Mouse (Mus musculus): ENCODE results near the gene Galnt13.
"Not testable (repeated sequence)": the region's sequence is repeated elsewhere in the genome, so short reads cannot be mapped to it uniquely, and the experiment has no call there.

Gene Galnt13

GRCm38 (mm10) chr2:54915088-54915670 lies 479.1 kb downstream of the Galnt13 start:
- DNase-seq (ENCODE audit: low spot score in 2 of 2): no peak

DNA sequence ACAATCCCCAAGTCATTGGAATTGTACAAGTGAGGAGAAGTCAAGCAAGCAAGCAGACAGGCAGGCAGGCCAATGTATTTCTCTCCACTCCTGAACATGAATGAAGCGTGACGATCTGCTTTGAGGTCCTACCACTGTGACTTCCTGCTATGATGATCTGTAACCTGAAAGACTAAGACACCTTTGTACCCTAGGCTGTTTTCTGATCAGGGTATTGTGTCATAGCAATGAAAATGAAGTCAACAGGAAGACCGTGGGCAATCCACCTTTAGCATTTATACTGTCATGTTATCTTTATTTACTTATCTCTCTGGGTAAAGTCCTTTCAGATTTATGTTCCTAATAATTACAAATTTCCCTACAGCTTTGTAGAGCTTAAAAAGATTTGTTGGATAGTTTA lies 500.3 kb downstream of the Galnt13 start:
- no peak for DNase-seq (ENCODE audit: low spot score in 2 of 2)

DNA sequence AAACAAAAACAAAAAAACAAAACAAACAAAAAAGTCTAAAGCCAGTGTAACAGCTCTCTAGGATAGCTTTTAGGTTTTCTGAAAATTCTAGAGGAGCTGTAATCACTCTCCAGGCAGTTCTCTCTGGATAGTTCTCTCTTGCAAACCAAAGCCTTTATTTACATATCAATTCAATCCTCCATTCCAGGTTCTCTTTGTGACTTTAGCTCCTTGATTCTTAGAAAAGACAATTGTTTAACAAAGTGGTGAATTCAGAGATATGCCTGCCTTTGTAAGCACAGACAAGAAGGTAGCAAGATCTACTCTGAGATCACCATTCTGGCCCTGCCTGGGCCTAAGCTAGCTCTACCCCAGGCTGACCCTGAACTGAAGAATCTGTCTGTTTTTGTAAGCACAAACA lies 501.2 kb downstream of the Galnt13 start:
- DNase-seq (ENCODE audit: low spot score in 2 of 2): no peak

DNA sequence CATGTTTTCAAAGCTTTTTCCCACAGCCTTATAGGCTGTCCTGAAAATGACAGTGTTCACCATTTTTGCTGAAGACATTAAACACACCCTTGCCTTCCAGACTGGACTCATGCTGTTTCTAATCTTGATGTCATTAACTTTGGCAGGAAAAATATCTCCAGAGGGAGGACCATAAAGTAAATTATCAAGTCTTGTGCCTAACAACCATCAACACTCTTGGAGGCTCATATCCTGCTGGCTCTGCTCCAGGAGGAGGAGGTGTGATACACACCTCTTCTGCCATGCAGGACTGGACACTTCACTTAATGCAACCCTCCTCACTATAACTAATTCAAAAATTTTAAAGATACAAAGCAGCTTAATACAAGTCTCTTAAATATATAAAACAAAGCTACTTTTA lies 502.0 kb downstream of the Galnt13 start:
- DNase-seq (ENCODE audit: low spot score in 2 of 2): no peak

DNA sequence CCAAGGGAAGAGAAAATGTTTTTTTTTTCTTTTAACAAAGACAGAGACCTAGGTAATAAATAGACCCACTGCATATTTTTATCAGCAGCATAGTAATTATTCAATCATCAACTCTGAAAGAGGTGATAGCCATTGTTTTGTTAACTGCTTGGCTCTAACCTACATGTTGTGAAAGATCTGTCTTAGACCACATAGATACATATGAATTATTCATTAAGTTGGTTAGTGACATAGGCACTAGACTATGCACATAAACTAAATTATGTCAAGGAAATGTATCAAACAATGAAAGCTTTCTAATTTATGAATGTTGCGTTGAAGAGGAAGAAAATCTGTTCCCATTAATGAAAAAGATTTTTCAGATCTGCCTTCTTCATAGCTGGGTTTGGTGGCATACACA lies 507.3 kb downstream of the Galnt13 start:
- no peak for DNase-seq (ENCODE audit: low spot score in 2 of 2)

GRCm38 (mm10) chr2:54983839-54984238 lies 547.7 kb downstream of the Galnt13 start:
- DNase-seq (ENCODE audit: low spot score in 2 of 2): no peak

DNA sequence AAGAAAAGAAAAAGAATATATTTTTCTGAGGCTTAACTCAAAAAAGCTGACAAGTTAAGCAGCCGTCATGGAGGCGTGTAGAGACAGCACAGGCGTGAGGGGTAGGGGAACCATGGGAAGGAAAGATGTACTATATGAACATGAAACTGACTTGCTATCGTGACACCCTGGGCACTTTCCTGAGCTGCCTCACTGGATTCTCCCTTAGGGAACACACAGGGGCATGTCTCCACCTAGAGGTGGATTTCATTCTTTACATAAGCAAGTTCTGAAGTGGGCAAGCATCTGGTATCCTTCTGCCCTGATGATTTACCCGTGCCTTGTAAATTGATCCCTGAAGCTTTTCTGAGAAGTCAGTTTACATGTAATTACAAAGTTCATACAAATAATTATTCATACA lies 586.4 kb downstream of the Galnt13 start:
- DNase-seq (ENCODE audit: low spot score in 2 of 2): not testable (repeated sequence)

- no peak for DNase-seq (ENCODE audit: low spot score in 2 of 2)
Measured at GRCm38 (mm10) chr2:55034610-55035009, 598.5 kb downstream of the Galnt13 start.

- no peak for DNase-seq (ENCODE audit: low spot score in 2 of 2)
Measured at GRCm38 (mm10) chr2:55065469-55066315, 629.6 kb downstream of the Galnt13 start.

GRCm38 (mm10) chr2:55085580-55085979 lies 649.5 kb downstream of the Galnt13 start:
- DNase-seq (ENCODE audit: low spot score in 2 of 2): no peak

DNA sequence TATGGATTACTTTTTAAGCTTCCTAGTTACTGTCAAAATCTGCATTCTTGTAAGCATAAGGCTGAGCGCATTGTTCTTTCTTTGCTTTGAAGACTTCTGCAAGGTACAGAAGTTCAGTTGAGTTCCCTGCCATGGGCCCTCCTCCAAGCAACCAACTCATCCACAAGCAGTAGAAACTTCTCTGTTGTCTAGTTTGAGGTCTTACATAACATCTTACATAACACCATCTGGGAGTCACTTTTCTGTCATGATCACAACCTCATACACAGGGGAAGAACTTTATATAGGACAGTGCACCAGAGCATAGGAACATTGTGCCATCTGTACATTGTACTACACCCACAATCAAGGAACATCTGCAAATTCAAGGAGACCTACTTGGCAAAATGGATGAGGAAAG lies 651.9 kb downstream of the Galnt13 start:
- peak in 1 of 2 experiments; percentile 1 for DNase-seq (ENCODE audit: low spot score in 2 of 2)

DNA sequence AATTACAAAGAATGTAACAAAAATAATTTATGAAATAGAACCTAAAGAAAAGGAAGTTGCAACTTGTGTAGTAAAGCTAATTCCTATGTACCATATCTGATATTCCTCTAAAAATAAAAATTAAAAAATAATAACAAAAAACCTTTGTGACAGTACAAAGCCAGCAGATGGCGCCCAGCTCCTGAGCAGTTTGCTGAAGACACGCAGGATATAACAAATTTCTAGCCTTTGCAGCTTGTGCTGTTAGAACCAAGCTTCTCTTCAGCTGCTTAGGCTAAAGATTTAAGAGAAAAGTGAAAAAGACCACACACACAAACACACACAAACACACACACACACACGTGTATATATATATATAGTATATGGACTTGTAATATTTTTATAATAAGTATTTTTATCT lies 654.2 kb downstream of the Galnt13 start:
- peak; percentile 12 to 16 for DNase-seq (ENCODE audit: low spot score in 2 of 2)

- no peak for DNase-seq (ENCODE audit: low spot score in 2 of 2)
Measured at GRCm38 (mm10) chr2:55091495-55091894, 655.4 kb downstream of the Galnt13 start.

GRCm38 (mm10) chr2:55099100-55099499 lies 663.0 kb downstream of the Galnt13 start:
- no peak for DNase-seq (ENCODE audit: low spot score in 2 of 2)

- DNase-seq (ENCODE audit: low spot score in 2 of 2): peak in 1 of 2 experiments; percentile 8
Measured at GRCm38 (mm10) chr2:55101279-55101678, 665.2 kb downstream of the Galnt13 start.

DNA sequence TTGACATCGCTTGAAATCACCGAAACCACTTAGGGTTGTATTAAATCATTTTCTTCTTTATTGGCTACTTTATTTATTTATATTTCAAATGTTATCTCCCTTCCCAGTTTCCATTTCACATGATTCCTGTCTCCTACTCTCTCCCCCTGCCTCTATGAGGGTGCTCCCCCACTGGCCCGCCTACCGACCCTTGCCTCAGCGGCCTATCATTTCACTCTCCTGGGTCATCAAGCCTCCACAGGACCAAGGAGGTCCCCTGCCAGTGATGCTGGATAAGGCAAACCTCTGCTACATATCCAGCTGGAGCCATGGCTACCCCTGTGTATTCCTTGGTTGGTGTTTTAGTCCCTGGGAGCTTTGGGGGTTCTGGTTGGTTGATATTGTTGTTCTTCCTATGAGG lies 667.4 kb downstream of the Galnt13 start:
- no peak for DNase-seq (ENCODE audit: low spot score in 2 of 2)

- no peak for DNase-seq (ENCODE audit: low spot score in 2 of 2)
Measured at GRCm38 (mm10) chr2:55107828-55108227, 671.7 kb downstream of the Galnt13 start.

GRCm38 (mm10) chr2:55153089-55153488 lies 717.0 kb downstream of the Galnt13 start:
- DNase-seq (ENCODE audit: low spot score in 2 of 2): no peak

- DNase-seq (ENCODE audit: low spot score in 2 of 2): no peak
Measured at GRCm38 (mm10) chr2:55164781-55165180, 728.7 kb downstream of the Galnt13 start.

Data from right cerebral cortex, postnatal 36 days (tissue).